Comparison of ENCODE assay signal across 17 mouse cellular contexts in the genomic region with DNA sequence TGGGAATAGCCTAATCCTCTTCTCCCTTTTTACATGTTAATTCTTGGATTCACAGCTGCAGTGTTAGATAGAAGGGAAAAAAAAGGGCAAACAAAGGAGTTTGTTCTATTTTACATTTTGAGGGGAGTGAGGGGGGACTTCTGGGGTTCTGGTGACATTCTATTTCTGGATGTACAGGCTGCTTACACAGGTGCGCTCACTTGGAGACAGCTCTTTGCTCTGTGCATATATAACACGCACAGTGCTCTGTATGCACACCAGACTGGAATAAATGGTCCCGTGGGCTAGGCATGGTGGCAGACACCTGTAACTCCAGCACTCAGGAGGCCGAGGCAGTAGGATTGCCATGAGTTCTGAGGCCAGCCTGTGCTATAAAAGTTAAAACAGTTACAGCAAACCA.
A peak's percentile ranks its signal among the peaks of the same experiment; 100 is the strongest.
DNase-seq lines count a peak whose midpoint lies in the region; ATAC-seq and TF ChIP-seq lines count a peak whose summit lies in the region.
"Had no signal": no experiment of that assay in that cellular context is flagged by ENCODE, and none has a peak within 500 bp of the region (broad histone marks: within the 10 kb centered on the region; RNA-seq: fewer than 3 reads in every experiment).

No protein-coding gene starts in this region.

- H3K27me3 ChIP-seq in forebrain, embryonic 16.5 days (replicated peaks; ENCODE audit: control insufficient read depth, insufficient read depth, low read length) = no peaks in the 10 kb centered on the region
- H3K27me3 ChIP-seq in forebrain, embryonic 12.5 days = no peaks in the 10 kb centered on the region
- no peaks in the 10 kb centered on the region for H3K27me3 ChIP-seq in midbrain, embryonic 10.5 days (ENCODE audit: low read depth, poor library complexity, severe bottlenecking)
- H3K27me3 ChIP-seq in midbrain, embryonic 15.5 days (replicated peaks) = no peaks in the 10 kb centered on the region
- H3K27me3 ChIP-seq in midbrain, embryonic 12.5 days = no peaks in the 10 kb centered on the region
- H3K27me3 ChIP-seq in midbrain, postnatal 0 days (ENCODE audit: insufficient read depth, low read length) = no peaks in the 10 kb centered on the region
- no peaks in the 10 kb centered on the region for H3K27me3 ChIP-seq in midbrain, embryonic 14.5 days (ENCODE audit: control insufficient read depth, insufficient read depth, low read length)
- H3K27me3 ChIP-seq: embryonic facial prominence, embryonic 13.5 days; embryonic facial prominence, embryonic 15.5 days had no signal

- no peaks in the 10 kb centered on the region for H3K9me3 ChIP-seq in forebrain, embryonic 16.5 days (ENCODE audit: control insufficient read depth, low read length)
- no peaks in the 10 kb centered on the region for H3K9me3 ChIP-seq in forebrain, embryonic 12.5 days
- no peaks in the 10 kb centered on the region for H3K9me3 ChIP-seq in midbrain, embryonic 10.5 days (replicated peaks)
- no peaks in the 10 kb centered on the region for H3K9me3 ChIP-seq in midbrain, embryonic 15.5 days
- H3K9me3 ChIP-seq in midbrain, embryonic 12.5 days = no peaks in the 10 kb centered on the region
- no peaks in the 10 kb centered on the region for H3K9me3 ChIP-seq in midbrain, postnatal 0 days (ENCODE audit: low read length)
- no peaks in the 10 kb centered on the region for H3K9me3 ChIP-seq in midbrain, embryonic 14.5 days (ENCODE audit: control insufficient read depth, low read length)
- H3K9me3 ChIP-seq: embryonic facial prominence, embryonic 13.5 days; embryonic facial prominence, embryonic 15.5 days had no signal

- no peak overlapping the region for H3K4me2 ChIP-seq in forebrain, embryonic 16.5 days (ENCODE audit: low read length)
- H3K4me2 ChIP-seq in forebrain, embryonic 12.5 days = no peak overlapping the region
- no peak overlapping the region for H3K4me2 ChIP-seq in midbrain, embryonic 15.5 days
- no peak overlapping the region for H3K4me2 ChIP-seq in midbrain, embryonic 12.5 days (replicated peaks)
- no peak overlapping the region for H3K4me2 ChIP-seq in midbrain, postnatal 0 days (ENCODE audit: low read depth, low read length, poor library complexity, severe bottlenecking)
- H3K4me2 ChIP-seq in midbrain, embryonic 14.5 days (ENCODE audit: low read length) = no peak overlapping the region
- H3K4me2 ChIP-seq: embryonic facial prominence, embryonic 13.5 days; embryonic facial prominence, embryonic 15.5 days had no signal

- 54% methylated on average over 4 of the region's 4 CpGs for WGBS in forebrain, embryonic 16.5 days
- WGBS in forebrain, embryonic 12.5 days = 55% methylated on average over 4 of the region's 4 CpGs
- WGBS in midbrain, embryonic 10.5 days = 53% methylated on average over 4 of the region's 4 CpGs
- WGBS in midbrain, embryonic 15.5 days = 40% methylated on average over 4 of the region's 4 CpGs
- WGBS in midbrain, embryonic 12.5 days = 44% methylated on average over 4 of the region's 4 CpGs
- 40% methylated on average over 4 of the region's 4 CpGs for WGBS in midbrain, postnatal 0 days
- WGBS in midbrain, embryonic 14.5 days = 35% methylated on average over 4 of the region's 4 CpGs

- no peaks in the 10 kb centered on the region for H3K36me3 ChIP-seq in forebrain, embryonic 16.5 days (ENCODE audit: control insufficient read depth, insufficient read depth)
- H3K36me3 ChIP-seq in forebrain, embryonic 12.5 days (replicated peaks) = no peaks in the 10 kb centered on the region
- no peaks in the 10 kb centered on the region for H3K36me3 ChIP-seq in midbrain, embryonic 10.5 days
- H3K36me3 ChIP-seq in midbrain, embryonic 15.5 days (replicated peaks) = no peaks in the 10 kb centered on the region
- no peaks in the 10 kb centered on the region for H3K36me3 ChIP-seq in midbrain, embryonic 12.5 days
- no peaks in the 10 kb centered on the region for H3K36me3 ChIP-seq in midbrain, postnatal 0 days (ENCODE audit: insufficient read depth, low read length)
- no peaks in the 10 kb centered on the region for H3K36me3 ChIP-seq in midbrain, embryonic 14.5 days (ENCODE audit: control insufficient read depth, insufficient read depth, low read length)
- H3K36me3 ChIP-seq: embryonic facial prominence, embryonic 13.5 days; embryonic facial prominence, embryonic 15.5 days had no signal

- no peak overlapping the region for H3K9ac ChIP-seq in forebrain, embryonic 16.5 days (replicated peaks; ENCODE audit: low read depth, low read length)
- H3K9ac ChIP-seq in forebrain, embryonic 12.5 days = no peak overlapping the region
- H3K9ac ChIP-seq in midbrain, embryonic 15.5 days = no peak overlapping the region
- no peak overlapping the region for H3K9ac ChIP-seq in midbrain, embryonic 12.5 days (replicated peaks)
- H3K9ac ChIP-seq in midbrain, postnatal 0 days (replicated peaks; ENCODE audit: low read length, poor library complexity, severe bottlenecking) = no peak overlapping the region
- H3K9ac ChIP-seq in midbrain, embryonic 14.5 days (replicated peaks; ENCODE audit: low read length) = no peak overlapping the region
- H3K9ac ChIP-seq: embryonic facial prominence, embryonic 13.5 days; embryonic facial prominence, embryonic 15.5 days had no signal

- 0 out of 2 replicates have a peak, but pooled peaks have one; percentile 31 for ATAC-seq in forebrain, embryonic 16.5 days
- ATAC-seq in forebrain, embryonic 12.5 days (ENCODE audit: low FRiP score) = no peak
- no peak for ATAC-seq in midbrain, embryonic 15.5 days (replicated peaks)
- ATAC-seq in midbrain, embryonic 12.5 days (ENCODE audit: low FRiP score, low read depth) = 0 out of 2 replicates have a peak, but pooled peaks have one; percentile 2
- ATAC-seq in midbrain, postnatal 0 days (ENCODE audit: low FRiP score) = no peak
- ATAC-seq in midbrain, embryonic 14.5 days (ENCODE audit: low FRiP score, low TSS enrichment) = no peak

- no peak overlapping the region for H3K27ac ChIP-seq in forebrain, embryonic 16.5 days (ENCODE audit: low read length)
- H3K27ac ChIP-seq in forebrain, embryonic 12.5 days = no peak overlapping the region
- peak overlapping the region; percentile 53 for H3K27ac ChIP-seq in midbrain, embryonic 10.5 days (replicated peaks)
- H3K27ac ChIP-seq in midbrain, embryonic 15.5 days = no peak overlapping the region
- no peak overlapping the region for H3K27ac ChIP-seq in midbrain, embryonic 12.5 days (replicated peaks)
- H3K27ac ChIP-seq in midbrain, postnatal 0 days (ENCODE audit: low read depth, low read length) = no peak overlapping the region
- no peak overlapping the region; the same call in 1 of the 2 replicates for H3K27ac ChIP-seq in midbrain, embryonic 14.5 days (replicated peaks; ENCODE audit: low read depth, low read length)
- H3K27ac ChIP-seq: embryonic facial prominence, embryonic 13.5 days; embryonic facial prominence, embryonic 15.5 days had no signal

- no peak for TF ChIP-seq CTCF in midbrain, postnatal 0 days (IDR thresholded peaks at IDR 0.05)

- H3K4me3 ChIP-seq in forebrain, embryonic 16.5 days (replicated peaks; ENCODE audit: low read length) = no peak overlapping the region
- no peak overlapping the region for H3K4me3 ChIP-seq in forebrain, embryonic 12.5 days (replicated peaks)
- H3K4me3 ChIP-seq in midbrain, embryonic 10.5 days = no peak overlapping the region
- no peak overlapping the region for H3K4me3 ChIP-seq in midbrain, embryonic 15.5 days
- no peak overlapping the region for H3K4me3 ChIP-seq in midbrain, embryonic 12.5 days
- H3K4me3 ChIP-seq in midbrain, postnatal 0 days (ENCODE audit: low read depth, low read length) = no peak overlapping the region
- H3K4me3 ChIP-seq in midbrain, embryonic 14.5 days (replicated peaks; ENCODE audit: low read depth, low read length) = no peak overlapping the region
- H3K4me3 ChIP-seq: embryonic facial prominence, embryonic 13.5 days; embryonic facial prominence, embryonic 15.5 days; erythroblast, embryonic 14.5 days had no signal

- H3K4me1 ChIP-seq in forebrain, embryonic 16.5 days (replicated peaks; ENCODE audit: control insufficient read depth, insufficient read depth, low read length) = peaks cover 2% of the 10 kb centered on the region; the same call in 1 of the 2 replicates
- H3K4me1 ChIP-seq in forebrain, embryonic 12.5 days = peaks cover 17% of the 10 kb centered on the region
- H3K4me1 ChIP-seq in midbrain, embryonic 10.5 days = peaks cover 34% of the 10 kb centered on the region
- H3K4me1 ChIP-seq in midbrain, embryonic 15.5 days = peaks cover 25% of the 10 kb centered on the region
- peaks cover 28% of the 10 kb centered on the region for H3K4me1 ChIP-seq in midbrain, embryonic 12.5 days
- H3K4me1 ChIP-seq in midbrain, postnatal 0 days (ENCODE audit: insufficient read depth, low read length) = peaks cover 5% of the 10 kb centered on the region; the same call in 1 of the 2 replicates
- peaks cover 15% of the 10 kb centered on the region for H3K4me1 ChIP-seq in midbrain, embryonic 14.5 days (ENCODE audit: control insufficient read depth, insufficient read depth, low read length)
- H3K4me1 ChIP-seq: embryonic facial prominence, embryonic 13.5 days; embryonic facial prominence, embryonic 15.5 days had no signal

- DNase-seq in midbrain, embryonic 10.5 days (ENCODE audit: low spot score) = no peak
- no peak for DNase-seq in midbrain, postnatal 0 days (ENCODE audit: low spot score)
- peak; percentile 47 for DNase-seq in midbrain, embryonic 14.5 days
- no peak for DNase-seq in yolk sac, embryonic 10.5 days (ENCODE audit: low spot score)
- DNase-seq: cerebellum, adult 11 months; cerebellum, adult 18-20 months; cerebellum, adult 8-10 months; cerebellum, adult 9-11 months; cerebellum, postnatal 14 days; cerebellum, postnatal 36 days had no signal

Comparison
In these comparisons a context has a peak if more than half of its experiments do, and no peak if none do; other contexts are left out.
1. ATAC-seq: peak in forebrain, embryonic 16.5 days (single experiment) and midbrain, embryonic 12.5 days (single experiment); none in forebrain, embryonic 12.5 days (single experiment), midbrain, embryonic 15.5 days (single experiment), midbrain, postnatal 0 days (single experiment) and midbrain, embryonic 14.5 days (single experiment).